Mouse (Mus musculus): Measurements from ENCODE around the gene Trem3. TPM values are rescaled to one million over a fixed set of nuclear protein-coding genes. Genes with fewer than 3 reads are reported as not detected.

Trem3 gene
- polyA plus RNA-seq, 1 experiment from 2014 or later = not detected

GRCm38 (mm10) chr17:48300861-48301260 lies 53.3 kb downstream of the Trem3 start:
- H3K9ac ChIP-seq = no peak overlapping the region
- no peaks in the 10 kb centered on the region for H3K4me1 ChIP-seq
- WGBS = 82% methylated on average over 9 of the region's 9 CpGs
- 0 out of 2 replicates have a peak, but pooled peaks cover 7% of the 10 kb centered on the region for H3K27me3 ChIP-seq
- H3K4me2 ChIP-seq = no peak overlapping the region
- no peaks in the 10 kb centered on the region for H3K9me3 ChIP-seq
- H3K36me3 ChIP-seq (replicated peaks) = no peaks in the 10 kb centered on the region
- no peak for ATAC-seq (ENCODE audit: low FRiP score)
- H3K27ac ChIP-seq = no peak overlapping the region
- no peak overlapping the region for H3K4me3 ChIP-seq (replicated peaks)

GRCm38 (mm10) chr17:48301792-48302191 lies 54.2 kb downstream of the Trem3 start:
- Histone ChIP-seq H3K27ac (no peak overlapping the region), H3K9ac (no peak overlapping the region), H3K27me3 (0 out of 2 replicates have a peak, but pooled peaks cover 7% of the 10 kb centered on the region), H3K4me2 (no peak overlapping the region), H3K36me3 (replicated peaks) (no peaks in the 10 kb centered on the region), H3K4me1 (no peaks in the 10 kb centered on the region), H3K4me3 (replicated peaks) (no peak overlapping the region), H3K9me3 (no peaks in the 10 kb centered on the region)
- 94% methylated on average over 5 of the region's 5 CpGs for WGBS
- no peak for ATAC-seq (ENCODE audit: low FRiP score)

Other genes with a start within 250 kb of the Trem3 start
- gene 1700122O11Rik, start 209.5 kb upstream of the Trem3 start, polyA plus RNA-seq (2016; fragmentation: Nextera tagmentation; extraction: Ambion mirVana) = not detected in 2 replicates
- not detected in 2 replicates for gene 1700067P10Rik, start 158.5 kb upstream of the Trem3 start, polyA plus RNA-seq (2016; fragmentation: Nextera tagmentation; extraction: Ambion mirVana)
- gene 9830107B12Rik, start 101.5 kb upstream of the Trem3 start, polyA plus RNA-seq (2016; fragmentation: Nextera tagmentation; extraction: Ambion mirVana) = not detected in 2 replicates
- gene A530064D06Rik, start 80.5 kb upstream of the Trem3 start, polyA plus RNA-seq (2016; fragmentation: Nextera tagmentation; extraction: Ambion mirVana) = not detected in 2 replicates
- gene Trem1, start 15.0 kb upstream of the Trem3 start, polyA plus RNA-seq (2016; fragmentation: Nextera tagmentation; extraction: Ambion mirVana) = 0.09 TPM in 1 of 2 replicates, not detected in the other
- gene Treml4, start 16.5 kb downstream of the Trem3 start, polyA plus RNA-seq (2016; fragmentation: Nextera tagmentation; extraction: Ambion mirVana) = 0.26 and 0.41 TPM in 2 replicates
- gene Treml2, start 51.7 kb downstream of the Trem3 start, polyA plus RNA-seq (2016; fragmentation: Nextera tagmentation; extraction: Ambion mirVana) = 0.11 and 0.23 TPM in 2 replicates
- gene B430306N03Rik, start 68.4 kb downstream of the Trem3 start, polyA plus RNA-seq (2016; fragmentation: Nextera tagmentation; extraction: Ambion mirVana) = 0.13 TPM in 1 of 2 replicates, not detected in the other
- 2.4 TPM in 2 replicates for gene Trem2, start 98.6 kb downstream of the Trem3 start, polyA plus RNA-seq (2016; fragmentation: Nextera tagmentation; extraction: Ambion mirVana)
- 0.97 and 1.2 TPM in 2 replicates for gene Treml1, start 112.1 kb downstream of the Trem3 start, polyA plus RNA-seq (2016; fragmentation: Nextera tagmentation; extraction: Ambion mirVana)
- gene Nfya, start 162.1 kb downstream of the Trem3 start, polyA plus RNA-seq (2016; fragmentation: Nextera tagmentation; extraction: Ambion mirVana) = 20.7 and 23.4 TPM in 2 replicates
- gene Oard1, start 162.2 kb downstream of the Trem3 start, polyA plus RNA-seq (2016; fragmentation: Nextera tagmentation; extraction: Ambion mirVana) = 82.8 and 87.4 TPM in 2 replicates
- 0.65 and 0.82 TPM in 2 replicates for gene Apobec2, start 185.2 kb downstream of the Trem3 start, polyA plus RNA-seq (2016; fragmentation: Nextera tagmentation; extraction: Ambion mirVana)
- gene Tspo2, start 203.7 kb downstream of the Trem3 start, polyA plus RNA-seq (2016; fragmentation: Nextera tagmentation; extraction: Ambion mirVana) = 1.2 and 1.5 TPM in 2 replicates
- 0.10 and 0.18 TPM in 2 replicates for gene Unc5cl, start 207.1 kb downstream of the Trem3 start, polyA plus RNA-seq (2016; fragmentation: Nextera tagmentation; extraction: Ambion mirVana)

All from forebrain, embryonic 12.5 days (tissue).